Mouse (Mus musculus): ENCODE data around the gene Secisbp2l. TPM values are rescaled to one million over a fixed set of nuclear protein-coding genes. Genes with fewer than 3 reads are reported as not detected.

Secisbp2l gene
- polyA plus RNA-seq, 2 experiments from 2014 or later: 19.9 to 21.6 TPM

- ATAC-seq: no peak
Observed at GRCm38 (mm10) chr2:125702851-125703250, 79.8 kb downstream of the Secisbp2l start.

GRCm38 (mm10) chr2:125701606-125702005, 81.1 kb downstream of the Secisbp2l start:
- no peak for ATAC-seq

- ATAC-seq: no peak
Observed at GRCm38 (mm10) chr2:125696219-125696618, 86.5 kb downstream of the Secisbp2l start.

- no peak for ATAC-seq
Observed at GRCm38 (mm10) chr2:125694798-125695197, 87.9 kb downstream of the Secisbp2l start.

GRCm38 (mm10) chr2:125692010-125692409, 90.7 kb downstream of the Secisbp2l start:
- ATAC-seq: no peak

Other genes starting within 250 kb of the Secisbp2l start
- 1 to 10 TPM; 5.9 to 6.8 TPM for gene Cep152, start 157.8 kb downstream of the Secisbp2l start, polyA plus RNA-seq (2017; shearing (Covaris generic))
- 1 to 10 TPM; 6.4 to 9.9 TPM for gene Eid1, start 109.8 kb downstream of the Secisbp2l start, polyA plus RNA-seq (2017; shearing (Covaris generic))
- under 1 TPM; 0.17 to 0.50 TPM for gene Shc4, start 58.7 kb downstream of the Secisbp2l start, polyA plus RNA-seq (2017; shearing (Covaris generic))
- 10 to 100 TPM; 73.0 to 74.2 TPM for gene Galk2, start 76.2 kb upstream of the Secisbp2l start, polyA plus RNA-seq (2017; shearing (Covaris generic))
- gene Cops2, start 76.3 kb upstream of the Secisbp2l start, polyA plus RNA-seq (2017; shearing (Covaris generic)): 10 to 100 TPM; 93.4 to 95.7 TPM